Mouse (Mus musculus): ENCODE data around the gene Ncln.

DNA sequence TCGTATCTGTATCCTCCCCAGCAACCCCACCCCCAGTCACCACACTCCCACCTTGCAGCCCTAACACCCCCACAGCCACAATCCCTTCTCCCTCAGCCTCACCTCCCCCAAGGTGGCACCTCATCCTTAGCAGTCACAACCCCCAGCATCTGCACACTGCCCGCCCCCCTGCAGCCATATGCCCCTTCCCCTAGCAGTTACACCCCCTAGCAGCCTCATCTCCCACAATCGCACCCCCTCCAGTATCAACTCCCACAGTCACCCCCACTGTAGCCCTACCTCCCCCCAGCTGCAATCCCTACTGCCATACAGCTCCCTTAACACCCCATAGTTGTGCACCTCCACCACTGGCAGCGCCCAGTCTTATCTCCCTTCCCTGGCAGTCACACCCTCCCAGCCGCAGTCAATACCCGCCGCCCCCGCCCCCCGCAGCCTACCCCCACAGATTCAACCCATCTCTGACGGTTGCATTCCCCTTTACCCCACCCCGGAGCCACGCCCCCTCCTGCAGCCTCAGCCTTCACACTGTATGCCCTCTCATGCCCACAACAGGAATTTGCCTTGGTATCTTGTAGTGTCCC lies 39.1 kb downstream of the Ncln start:
- no peak for TF ChIP-seq CTCF (IDR thresholded peaks at IDR 0.05; ENCODE audit: extremely low read depth, insufficient read length, insufficient replicate concordance, low read depth, low read length)
- TF ChIP-seq POLR2A (IDR thresholded peaks at IDR 0.05; ENCODE audit: low read depth, low read length), result no peak
